Mouse (Mus musculus) induced T-regulatory cell, adult 2 months (primary cell): Measurements from ENCODE around the gene Adamts9.
A peak's percentile ranks its signal among the peaks of the same experiment; 100 is the strongest.

Source experiments
- DNase-seq: peaks from one replicate; pipeline ENCODE4 v3.0.0-alpha.2; 2012; ENCODE audit warnings: low read depth

Gene Adamts9

DNA sequence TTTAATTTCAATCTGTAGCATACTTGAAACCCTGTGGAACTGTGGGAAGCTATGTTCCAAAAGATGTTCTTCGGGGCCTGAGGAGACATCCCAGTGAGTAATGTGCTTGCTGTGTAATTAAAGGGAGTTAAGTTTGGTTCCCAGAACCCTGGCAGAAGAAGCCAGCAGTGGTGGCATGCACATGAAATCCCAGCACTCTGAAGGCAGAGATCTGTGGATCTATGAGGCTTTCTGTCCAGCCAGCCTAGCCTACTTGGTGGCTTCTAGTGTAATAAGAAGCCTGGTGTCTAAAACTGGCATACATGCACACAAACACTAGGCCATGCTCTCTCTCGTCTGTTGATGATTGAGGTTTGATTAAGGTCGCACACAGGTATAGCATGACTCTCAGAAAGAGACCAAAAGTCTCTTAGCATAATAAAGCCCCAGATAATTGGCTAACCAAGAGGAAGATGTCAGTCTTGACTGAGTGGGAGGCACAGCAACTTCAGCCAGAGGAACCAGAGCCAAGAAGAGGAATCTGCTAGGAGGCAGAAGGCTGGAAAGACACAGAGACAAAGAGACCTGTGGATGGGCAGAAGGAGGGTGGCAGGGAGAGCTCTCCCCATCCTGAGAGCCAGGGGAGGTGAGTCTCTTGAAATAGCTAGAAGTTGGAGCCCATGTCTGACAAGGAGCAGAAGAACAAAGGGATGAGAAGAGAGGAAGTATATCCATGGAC, 138.9 kb downstream of the Adamts9 start:
- DNase-seq: no peak

- DNase-seq: no peak
Measured at GRCm38 (mm10) chr6:92803213-92803612, 140.1 kb downstream of the Adamts9 start.

GRCm38 (mm10) chr6:92802421-92802820, 140.9 kb downstream of the Adamts9 start:
- no peak for DNase-seq

- DNase-seq: no peak
Measured at GRCm38 (mm10) chr6:92801462-92801861, 141.8 kb downstream of the Adamts9 start.

- DNase-seq: no peak
Measured at GRCm38 (mm10) chr6:92793804-92794203, 149.5 kb downstream of the Adamts9 start.

DNA sequence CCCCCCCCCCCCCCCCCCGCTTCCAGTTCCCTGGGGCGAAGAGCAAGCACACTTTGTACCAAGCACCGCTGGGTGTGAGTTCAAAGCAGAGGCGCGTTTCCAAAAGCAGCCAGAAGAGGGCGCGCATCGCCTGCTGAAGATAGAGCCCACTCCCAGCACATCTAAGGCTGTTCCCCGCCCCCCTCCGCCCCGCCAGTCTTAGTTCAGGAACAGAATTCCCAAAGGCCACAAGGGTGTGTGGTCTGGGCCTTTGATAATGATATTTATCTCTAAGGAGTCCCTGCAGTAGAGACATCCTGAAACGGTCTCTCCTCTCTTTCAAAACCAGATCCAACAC, 155.9 kb downstream of the Adamts9 start:
- DNase-seq: peak; percentile 8

GRCm38 (mm10) chr6:92786701-92787375, 156.5 kb downstream of the Adamts9 start:
- DNase-seq: no peak

DNA sequence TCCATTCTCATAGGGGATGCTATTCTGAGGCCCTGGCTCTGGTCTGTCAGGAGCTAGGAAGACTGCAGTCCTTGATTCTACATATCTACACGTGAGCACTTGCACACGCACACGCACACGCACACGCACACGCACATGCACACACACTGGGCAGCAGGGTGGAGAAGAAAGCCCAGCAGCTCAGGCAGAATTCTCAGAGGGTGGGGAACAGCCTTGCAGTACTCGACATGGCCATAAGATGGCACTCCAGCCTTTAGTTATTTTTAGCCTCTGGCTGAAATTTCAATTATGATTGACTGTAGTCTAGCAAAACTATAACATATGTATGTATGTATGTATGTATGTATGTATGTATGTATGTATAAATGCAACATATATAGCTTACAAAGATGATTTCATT, 158.5 kb downstream of the Adamts9 start:
- DNase-seq: peak; percentile 23

- DNase-seq: no peak
Measured at GRCm38 (mm10) chr6:92781446-92781845, 161.8 kb downstream of the Adamts9 start.

DNA sequence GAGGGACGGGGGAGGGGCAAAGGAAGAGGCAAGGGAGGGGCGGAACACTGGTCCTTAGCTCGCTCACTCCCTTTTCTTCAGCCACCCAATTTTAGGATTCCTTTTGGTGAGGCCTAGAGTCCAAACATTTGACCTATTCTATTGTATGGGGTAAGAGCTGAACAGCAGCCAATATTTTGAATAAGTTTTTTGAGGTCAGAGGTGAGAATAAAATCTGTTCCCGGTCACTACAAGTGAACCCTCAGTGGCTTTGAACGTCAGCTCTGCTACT, 163.4 kb downstream of the Adamts9 start:
- DNase-seq: no peak

DNA sequence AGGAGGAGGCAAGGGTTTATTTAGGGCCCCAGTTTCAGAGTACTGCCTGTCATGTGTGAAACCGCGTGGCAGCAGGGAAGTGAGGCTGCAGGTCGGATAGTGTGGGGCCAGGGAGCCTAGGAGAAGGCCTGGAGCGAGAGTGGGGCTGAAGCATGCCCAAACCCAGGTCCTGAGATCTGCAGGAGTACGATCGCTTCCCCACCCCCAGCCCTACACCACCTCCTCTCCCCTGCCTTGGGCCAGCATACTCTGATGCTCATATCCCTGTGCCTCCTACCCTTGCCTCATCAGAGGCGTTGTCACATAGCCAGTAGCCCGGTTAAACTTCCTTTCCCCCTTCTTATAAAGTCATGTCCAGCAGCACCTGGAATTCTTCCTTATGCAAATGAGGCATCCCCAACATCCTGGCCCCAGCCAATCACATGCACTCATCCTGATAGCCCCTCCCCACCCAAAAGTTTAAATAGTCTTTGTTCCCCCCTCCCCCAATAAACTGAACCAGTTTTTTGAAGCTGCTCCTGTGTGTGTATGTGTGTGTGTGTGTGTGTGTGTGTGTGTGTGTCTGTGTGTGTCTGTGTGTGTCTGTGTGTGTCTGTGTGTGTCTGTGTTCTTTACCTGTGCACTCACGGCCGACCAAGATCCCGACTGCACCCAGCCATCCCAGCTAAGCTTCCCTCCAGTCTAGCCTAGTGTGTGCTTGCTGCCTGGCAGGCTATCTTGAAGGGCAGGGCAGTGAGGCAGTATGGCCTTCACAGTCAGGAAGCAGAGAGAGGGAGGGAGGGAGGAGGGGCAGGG, 164.0 kb downstream of the Adamts9 start:
- DNase-seq: no peak

- peak; percentile 8 for DNase-seq
Measured at GRCm38 (mm10) chr6:92776356-92776755, 166.9 kb downstream of the Adamts9 start.

DNA sequence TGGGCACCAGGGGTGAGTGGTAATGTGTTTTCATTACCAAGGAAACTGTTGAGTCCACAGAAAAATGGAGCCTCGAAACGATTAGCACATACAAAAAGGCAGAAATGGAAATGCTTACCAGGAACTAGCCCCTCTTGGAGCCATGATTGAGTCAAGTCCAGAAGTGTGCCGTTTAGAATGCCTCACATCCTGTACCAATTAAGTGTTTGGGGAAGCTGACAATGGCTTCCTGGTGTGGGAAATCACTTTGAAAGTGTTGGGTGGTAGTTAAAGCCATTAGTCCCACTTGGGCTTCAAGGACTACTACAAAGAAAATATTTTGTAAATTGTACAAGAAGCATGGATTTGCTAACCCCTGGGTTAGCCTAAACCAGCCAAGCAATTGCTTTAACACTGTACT, 180.9 kb downstream of the Adamts9 start:
- DNase-seq: no peak

- no peak for DNase-seq
Measured at GRCm38 (mm10) chr6:92759616-92760015, 183.7 kb downstream of the Adamts9 start.

- no peak for DNase-seq
Measured at GRCm38 (mm10) chr6:92755826-92756225, 187.5 kb downstream of the Adamts9 start.

DNA sequence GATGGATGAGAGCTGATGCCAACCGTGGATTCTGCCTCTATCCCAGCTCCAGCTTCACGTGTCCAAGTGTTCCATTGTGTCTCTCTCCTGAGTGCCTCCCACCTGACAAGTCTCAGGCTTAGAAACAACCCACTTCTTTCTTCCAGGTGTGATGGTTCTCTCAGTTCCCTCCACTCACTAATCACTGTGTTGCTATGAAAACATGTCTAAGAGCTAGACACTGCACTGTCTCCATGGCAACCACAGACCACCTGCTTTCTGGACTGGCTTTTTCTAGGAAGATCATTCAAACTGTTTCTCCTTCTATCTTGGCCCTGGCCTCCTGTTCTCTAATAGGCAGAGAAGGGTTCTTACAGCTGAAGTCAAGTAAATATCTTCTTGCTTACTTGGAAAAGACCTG, 190.6 kb downstream of the Adamts9 start:
- no peak for DNase-seq

DNA sequence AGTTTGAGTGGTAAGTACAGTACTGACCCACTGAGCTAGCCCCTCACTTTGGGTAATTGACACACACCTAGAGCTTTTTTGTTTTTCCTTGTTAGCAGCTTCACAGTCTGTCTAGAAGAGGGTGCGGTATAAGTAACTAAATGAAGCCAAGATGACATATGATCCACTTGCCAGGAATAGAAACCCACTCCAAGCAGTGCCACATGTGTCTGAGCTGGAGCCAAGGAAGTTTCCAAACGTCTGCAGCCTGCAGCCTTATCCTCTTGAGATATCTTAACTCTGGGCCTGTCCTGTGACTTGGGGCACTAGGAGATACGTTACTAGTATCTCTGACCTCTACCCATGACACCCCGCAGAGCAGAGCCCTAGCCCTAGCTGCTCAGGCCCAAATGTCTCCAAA, 193.9 kb downstream of the Adamts9 start:
- no peak for DNase-seq

GRCm38 (mm10) chr6:92743605-92744004, 199.7 kb downstream of the Adamts9 start:
- no peak for DNase-seq

GRCm38 (mm10) chr6:92737116-92737515, 206.2 kb downstream of the Adamts9 start:
- DNase-seq: no peak

DNA sequence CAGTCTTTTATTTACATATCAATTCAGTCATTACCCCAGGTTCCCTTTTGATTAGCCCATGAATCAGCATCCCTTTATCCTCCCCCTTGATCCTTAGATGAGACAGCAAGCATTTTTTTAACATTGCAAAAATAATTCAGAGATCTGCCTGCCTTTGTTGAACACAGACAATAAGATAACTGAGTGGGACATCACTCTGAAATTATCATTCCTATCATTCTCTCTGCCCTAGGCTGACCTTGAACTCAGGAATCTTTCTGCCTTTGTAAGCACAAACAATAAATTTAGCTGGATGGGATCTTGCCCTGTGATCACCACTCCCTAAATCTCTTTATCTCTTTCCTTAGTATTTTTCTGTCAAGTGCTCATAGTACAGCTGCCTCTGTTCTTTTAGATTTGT, 209.6 kb downstream of the Adamts9 start:
- no peak for DNase-seq

DNA sequence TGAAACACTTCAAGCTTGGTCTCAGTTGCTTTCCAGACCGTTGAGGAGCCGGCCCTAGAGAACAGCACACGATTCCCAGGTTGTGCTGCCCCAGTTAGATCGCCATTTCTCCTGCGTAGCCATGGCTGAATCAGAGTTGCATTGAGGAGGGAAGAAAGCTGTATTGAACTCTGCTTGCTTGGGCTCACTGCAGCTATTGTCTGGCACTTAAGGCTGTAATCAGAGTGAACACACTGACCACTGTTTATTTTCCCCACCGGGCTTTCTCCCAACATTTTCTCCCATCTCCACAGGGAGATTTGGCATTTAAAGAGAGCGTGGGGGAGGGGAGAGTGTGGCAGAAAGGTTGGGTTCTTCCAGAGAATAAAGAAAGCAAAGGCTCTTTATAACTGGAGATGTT, 214.8 kb downstream of the Adamts9 start:
- no peak for DNase-seq

DNA sequence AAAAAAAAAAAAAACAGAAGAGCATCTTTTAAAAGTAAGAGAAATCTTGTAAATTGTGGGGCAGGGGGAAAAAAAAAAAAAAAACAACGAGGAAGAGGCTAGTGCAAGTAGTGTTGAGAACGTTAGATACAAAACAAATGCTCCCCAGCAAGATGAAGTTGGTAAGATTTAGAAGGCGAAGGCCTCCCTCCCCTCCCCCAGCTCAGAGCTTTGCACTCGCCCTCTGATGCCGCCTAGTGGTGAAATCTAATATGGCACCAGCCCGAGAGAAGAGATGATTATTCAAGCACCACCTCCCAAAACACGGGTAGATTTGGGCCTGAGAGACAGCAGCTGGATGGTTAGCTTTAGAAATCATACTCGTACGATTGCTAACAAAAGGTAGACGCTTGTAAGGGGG, 215.2 kb downstream of the Adamts9 start:
- peak; percentile 26 for DNase-seq

- no peak for DNase-seq
Measured at GRCm38 (mm10) chr6:92727351-92727986, 215.8 kb downstream of the Adamts9 start.
